Comparison of ENCODE assay signal across 8 mouse cellular contexts in genomic region chr10:85598603-85599542, GRCm38 (mm10).
A peak's percentile ranks its signal among the peaks of the same experiment; 100 is the strongest.
DNase-seq lines count a peak whose midpoint lies in the region; ATAC-seq and TF ChIP-seq lines count a peak whose summit lies in the region.

No protein-coding gene starts in this region.

- H3K4me3 ChIP-seq in left cerebral cortex, adult 2 months = peak overlapping the region; percentile 46
- H3K4me3 ChIP-seq in forebrain, embryonic 14.5 days (ENCODE audit: low read depth, low read length) = peak overlapping the region; percentile 44
- peak overlapping the region; percentile 46 for H3K4me3 ChIP-seq in intestine, embryonic 16.5 days (ENCODE audit: low read length)
- H3K4me3 ChIP-seq in myocyte = peak overlapping the region; percentile 35

- no peak for TF ChIP-seq POLR2A in myocyte (IDR thresholded peaks at IDR 0.05; ENCODE audit: insufficient read length, low read depth)

- no peaks in the 10 kb centered on the region for H3K27me3 ChIP-seq in forebrain, embryonic 14.5 days (replicated peaks; ENCODE audit: control insufficient read depth, insufficient read depth, low read length)
- no peaks in the 10 kb centered on the region for H3K27me3 ChIP-seq in intestine, embryonic 16.5 days (replicated peaks; ENCODE audit: control insufficient read depth, insufficient read depth, low read length)
- H3K27me3 ChIP-seq in myocyte (ENCODE audit: control insufficient read depth, insufficient read depth, insufficient read length) = no peaks in the 10 kb centered on the region

- intact Hi-C loops in left cerebral cortex, adult 2 months (cut with DNase I) = loop anchor here (5.0 kb wide), 1 partner anchor 212 kb away; the partner anchor contains the start of gene Btbd11

- TF ChIP-seq CTCF in left cerebral cortex, adult 2 months (IDR thresholded peaks at IDR 0.05) = no peak; the same call in 1 of the 2 replicates

- no peaks in the 10 kb centered on the region for H3K79me2 ChIP-seq in myocyte (ENCODE audit: control insufficient read depth, insufficient read depth)

- peak overlapping the region; percentile 82 for H3K4me2 ChIP-seq in forebrain, embryonic 14.5 days (ENCODE audit: low read length)
- H3K4me2 ChIP-seq in intestine, embryonic 16.5 days (ENCODE audit: low read depth, low read length) = peak overlapping the region; percentile 85
- peak overlapping the region; percentile 99 for H3K4me2 ChIP-seq in myocyte (ENCODE audit: low read depth)

- peak; percentile 57 for ATAC-seq in forebrain, embryonic 14.5 days
- ATAC-seq in intestine, embryonic 16.5 days = peak; percentile 50

- H3K36me3 ChIP-seq in forebrain, embryonic 14.5 days (ENCODE audit: control insufficient read depth, insufficient read depth, low read length) = no peaks in the 10 kb centered on the region
- no peaks in the 10 kb centered on the region for H3K36me3 ChIP-seq in intestine, embryonic 16.5 days (ENCODE audit: control insufficient read depth, insufficient read depth, low read length)
- H3K36me3 ChIP-seq in myocyte (ENCODE audit: control insufficient read depth, insufficient read depth) = no peaks in the 10 kb centered on the region

- no peak overlapping the region for H3ac ChIP-seq in myocyte (ENCODE audit: control insufficient read depth, insufficient read length)

- H3K27ac ChIP-seq in left cerebral cortex, adult 2 months = no peak overlapping the region
- peak overlapping the region; percentile 41; the same call in 1 of the 2 replicates for H3K27ac ChIP-seq in forebrain, embryonic 14.5 days (ENCODE audit: low read depth, low read length)
- no peak overlapping the region for H3K27ac ChIP-seq in intestine, embryonic 16.5 days (ENCODE audit: low read length)

- H3K4me1 ChIP-seq in forebrain, embryonic 14.5 days (ENCODE audit: control insufficient read depth, insufficient read depth, low read length) = 0 out of 2 replicates have a peak, but pooled peaks cover 2% of the 10 kb centered on the region
- H3K4me1 ChIP-seq in intestine, embryonic 16.5 days (ENCODE audit: control insufficient read depth, insufficient read depth, low read length) = no peaks in the 10 kb centered on the region

- H3K9ac ChIP-seq in forebrain, embryonic 14.5 days (ENCODE audit: low read length) = peak overlapping the region; percentile 74
- peak overlapping the region; percentile 41 for H3K9ac ChIP-seq in intestine, embryonic 16.5 days (ENCODE audit: low read depth, low read length)

- H3K9me3 ChIP-seq in forebrain, embryonic 14.5 days (replicated peaks; ENCODE audit: control insufficient read depth, low read length) = no peaks in the 10 kb centered on the region
- no peaks in the 10 kb centered on the region for H3K9me3 ChIP-seq in intestine, embryonic 16.5 days (ENCODE audit: control insufficient read depth, low read length)

- under 1% methylated on average over 40 of the region's 41 CpGs for WGBS in forebrain, embryonic 14.5 days
- 1% methylated on average over 41 of the region's 41 CpGs for WGBS in intestine, embryonic 16.5 days

- DNase-seq in left cerebral cortex, adult 2 months (ENCODE audit: extremely low spot score in 1 of 2, low spot score in 2 of 2) = peak in 1 of 2 experiments; percentile 19
- no peak for DNase-seq in left cerebral cortex, adult 8-10 months (ENCODE audit: low spot score in 2 of 2)
- peak; percentile 58 to 69 for DNase-seq in cerebellum, postnatal 14 days
- DNase-seq in forebrain, embryonic 14.5 days (ENCODE audit: low spot score) = peak; percentile 69
- no peak for DNase-seq in spleen, postnatal 4 days (ENCODE audit: low spot score in 2 of 2)
- DNase-seq in urinary bladder, postnatal 10 days (ENCODE audit: low spot score) = no peak

TF ChIP-seq in myocyte, 11 proteins besides CTCF, POLR2A, EP300 and RAD21:
- TF ChIP-seq CEBPB (IDR thresholded peaks at IDR 0.05; ENCODE audit: insufficient read depth, poor library complexity, severe bottlenecking) = no peak
TF ChIP-seq in myocyte: peak in this region for 0.

Comparison
In these comparisons a context has a peak if more than half of its experiments do, and no peak if none do; other contexts are left out.
1. DNase-seq: peak in cerebellum, postnatal 14 days (2 of 2) and forebrain, embryonic 14.5 days (single experiment); none in left cerebral cortex, adult 8-10 months (0 of 2), spleen, postnatal 4 days (0 of 2) and urinary bladder, postnatal 10 days (single experiment).
2. Peak in every context shown above with its lines, with median percentiles within 50 percentile points of each other: H3K4me3 ChIP-seq and H3K4me2 ChIP-seq.